Mouse (Mus musculus) MEL (cell line): ENCODE data around the gene Zbtb43.

ENCODE experiments used
- CTCF ChIP-seq, 3 experiments: IDR thresholded peaks in 2 of 3; conservative IDR thresholded peaks in 1 of 3; 2 replicates each; pipeline ENCODE4 v1.5.1; 2011 to 2012; ENCODE audit warnings: low read length in 3 of 3, low read depth in 2 of 3, mild to moderate bottlenecking in 2 of 3, improper control_type of control experiment in 1 of 3, inconsistent platforms in 1 of 3, mixed read lengths in 1 of 3, moderate library complexity in 1 of 3; ENCODE audit not compliant: control insufficient read depth in 1 of 3, insufficient read depth in 1 of 3, poor library complexity in 1 of 3, severe bottlenecking in 1 of 3
- GABPA ChIP-seq: IDR thresholded peaks from 2 replicates; pipeline ENCODE4 v1.6.1; 2012; ENCODE audit warnings: low read depth, mild to moderate bottlenecking, inconsistent platforms, low read length, improper control_type of control experiment, moderate library complexity
- HCFC1 ChIP-seq: IDR thresholded peaks from 2 replicates; pipeline ENCODE4 v1.6.1; 2012; ENCODE audit warnings: low read depth, mild to moderate bottlenecking, inconsistent platforms, low read length, improper control_type of control experiment, moderate library complexity
- JUND ChIP-seq: IDR thresholded peaks from 2 replicates; pipeline ENCODE4 v1.6.1; 2011; ENCODE audit warnings: low read depth, mild to moderate bottlenecking, improper control_type of control experiment, low read length
- MAFK ChIP-seq: IDR thresholded peaks from 2 replicates; pipeline ENCODE4 v1.6.1; 2011; ENCODE audit warnings: low read depth, mild to moderate bottlenecking, low read length, improper control_type of control experiment, borderline replicate concordance
- MAX ChIP-seq: IDR thresholded peaks from 2 replicates; pipeline ENCODE4 v1.6.1; 2011; ENCODE audit warnings: low read length, improper control_type of control experiment
- MEF2A ChIP-seq: IDR thresholded peaks from 2 replicates; pipeline ENCODE4 v1.6.1; 2014; ENCODE audit warnings: low read depth, mild to moderate bottlenecking, inconsistent platforms, low read length, improper control_type of control experiment; ENCODE audit not compliant: poor library complexity, insufficient replicate concordance, severe bottlenecking; ENCODE audit errors: extremely low read depth
- MYB ChIP-seq: IDR thresholded peaks from 2 replicates; pipeline ENCODE4 v1.6.1; 2011; ENCODE audit warnings: mild to moderate bottlenecking, low read depth, low read length, improper control_type of control experiment
- POLR2A ChIP-seq, 2 experiments: IDR thresholded peaks; 2 replicates each; pipeline ENCODE4 v1.6.1; 2011 to 2012; ENCODE audit warnings: low read length in 2 of 2, mild to moderate bottlenecking in 2 of 2, control low read depth in 1 of 2, improper control_type of control experiment in 1 of 2, low read depth in 1 of 2, moderate library complexity in 1 of 2; ENCODE audit not compliant: control insufficient read depth in 1 of 2, insufficient read depth in 1 of 2, poor library complexity in 1 of 2
- SMC3 ChIP-seq: IDR thresholded peaks from 2 replicates; pipeline ENCODE4 v1.6.1; 2011; ENCODE audit warnings: low read depth, low read length, improper control_type of control experiment
- TAL1 ChIP-seq: IDR thresholded peaks from 2 replicates; pipeline ENCODE4 v1.6.1; 2012; ENCODE audit warnings: mild to moderate bottlenecking, inconsistent platforms, low read length, moderate library complexity, mixed read lengths
- ZKSCAN1 ChIP-seq: IDR thresholded peaks from 2 replicates; pipeline ENCODE4 v1.6.1; 2012; ENCODE audit warnings: low read depth, mild to moderate bottlenecking, inconsistent platforms, low read length, improper control_type of control experiment, moderate library complexity

GRCm38 (mm10) chr2:33412111-33412510, 56.2 kb downstream of the Zbtb43 start:
- no peak for TF ChIP-seq MAX
- no peak for TF ChIP-seq CTCF (IDR thresholded peaks at IDR 0.05 in 2 of 3, conservative IDR thresholded peaks at IDR 0.05 in 1 of 3; ENCODE audit: control insufficient read depth in 1 of 3, insufficient read depth in 1 of 3, low read depth in 2 of 3, low read length in 3 of 3, poor library complexity in 1 of 3, severe bottlenecking in 1 of 3)
- no peak for TF ChIP-seq POLR2A (IDR thresholded peaks at IDR 0.05; ENCODE audit: control insufficient read depth in 1 of 2, insufficient read depth in 1 of 2, low read depth in 1 of 2, low read length in 2 of 2, poor library complexity in 1 of 2)
- TF ChIP-seq HCFC1, result no peak
- no peak for TF ChIP-seq MEF2A
- no peak for TF ChIP-seq ZKSCAN1
- TF ChIP-seq MAFK, result no peak
- no peak for TF ChIP-seq JUND
- TF ChIP-seq MYB, result no peak
- no peak for TF ChIP-seq SMC3
- TF ChIP-seq GABPA, result no peak
- no peak for TF ChIP-seq TAL1
